ENCODE assay signal across 10 mouse cellular contexts in genomic region chr13:9106992-9107858, GRCm38 (mm10). TPM values are rescaled to one million over a fixed set of nuclear protein-coding genes. Genes with fewer than 3 reads are reported as not detected.
DNase-seq lines count a peak whose midpoint lies in the region; ATAC-seq lines count a peak whose summit lies in the region.
"Had no signal": no experiment of that assay in that cellular context is flagged by ENCODE, and none has a peak within 500 bp of the region (broad histone marks: within the 10 kb centered on the region; RNA-seq: fewer than 3 reads in every experiment).

No protein-coding gene starts in this region.

- intact Hi-C loops in heart, postnatal 14 days (cut with DNase I) = no loop called here
- intact Hi-C loops in left cerebral cortex, postnatal 10 days (cut with DNase I) = no loop called here

- no peak overlapping the region for H3K4me3 ChIP-seq in kidney, embryonic 14.5 days (ENCODE audit: low read length)
- H3K4me3 ChIP-seq: midbrain, embryonic 12.5 days had no signal

- no peaks in the 10 kb centered on the region for H3K9me3 ChIP-seq in kidney, embryonic 14.5 days (ENCODE audit: control insufficient read depth, low read length)
- H3K9me3 ChIP-seq: midbrain, embryonic 12.5 days had no signal

- H3K27ac ChIP-seq in kidney, embryonic 14.5 days (ENCODE audit: low read depth, low read length) = no peak overlapping the region
- H3K27ac ChIP-seq: midbrain, embryonic 12.5 days had no signal

- no peaks in the 10 kb centered on the region for H3K4me1 ChIP-seq in kidney, embryonic 14.5 days (ENCODE audit: control insufficient read depth, insufficient read depth, low read length)
- H3K4me1 ChIP-seq: midbrain, embryonic 12.5 days had no signal

- no peak overlapping the region for H3K9ac ChIP-seq in kidney, embryonic 14.5 days (ENCODE audit: low read depth, low read length)
- H3K9ac ChIP-seq: midbrain, embryonic 12.5 days had no signal

- H3K4me2 ChIP-seq in kidney, embryonic 14.5 days (replicated peaks; ENCODE audit: low read depth, low read length) = no peak overlapping the region
- H3K4me2 ChIP-seq: midbrain, embryonic 12.5 days had no signal

- no peaks in the 10 kb centered on the region for H3K36me3 ChIP-seq in kidney, embryonic 14.5 days (ENCODE audit: control insufficient read depth, insufficient read depth, low read length)
- H3K36me3 ChIP-seq: midbrain, embryonic 12.5 days had no signal

- 65% methylated on average over 2 of the region's 2 CpGs for WGBS in kidney, embryonic 14.5 days

- no peak for DNase-seq in kidney, adult 18-20 months
- DNase-seq in T-cell, adult 2 months (ENCODE audit: low spot score) = peak; percentile 8
- DNase-seq in kidney, postnatal 4 days = peak; percentile 6 to 8
- DNase-seq in naive thymus-derived CD4-positive, alpha-beta T cell, adult 2 months (ENCODE audit: low read depth) = peak; percentile 16
- DNase-seq in heart, postnatal 14 days = no peak
- no peak for DNase-seq in ovary, postnatal 10 days (ENCODE audit: low spot score)
- no peak for DNase-seq in left cerebral cortex, postnatal 10 days (ENCODE audit: extremely low spot score in 1 of 2, low spot score in 2 of 2)
- DNase-seq: heart, postnatal 36 days had no signal

- no peaks in the 10 kb centered on the region for H3K27me3 ChIP-seq in kidney, embryonic 14.5 days (ENCODE audit: control insufficient read depth, insufficient read depth, low read length)
- H3K27me3 ChIP-seq: midbrain, embryonic 12.5 days had no signal

- ATAC-seq in kidney, embryonic 14.5 days (ENCODE audit: low FRiP score, low TSS enrichment) = peak; percentile 55; the same call in 1 of the 2 replicates

RNA-seq across cellular contexts. Expression of gene Larp4b, which starts 13.5 kb away (rescaled TPM):
- 35.0 and 46.9 TPM in 2 replicates for polyA plus RNA-seq in kidney, embryonic 14.5 days (2014; fragmentation: Nextera tagmentation; extraction: Ambion mirVana)
- total RNA-seq in heart, postnatal 14 days (2021) = 10 to 100 TPM; 69.9 to 78.9 TPM
- total RNA-seq in left cerebral cortex, postnatal 10 days (2021) = 100 to 1,000 TPM; 103 TPM

Comparison
In these comparisons a context has a peak if more than half of its experiments do, and no peak if none do; other contexts are left out.
1. DNase-seq: peak in T-cell, adult 2 months (single experiment), kidney, postnatal 4 days (2 of 2) and naive thymus-derived CD4-positive, alpha-beta T cell, adult 2 months (single experiment); none in kidney, adult 18-20 months (single experiment), heart, postnatal 14 days (0 of 2), ovary, postnatal 10 days (single experiment) and left cerebral cortex, postnatal 10 days (0 of 2).